19 mouse cellular contexts compared by ENCODE assay signal in genomic region chr14:99699545-99699944, GRCm38 (mm10).
DNase-seq lines count a peak whose midpoint lies in the region; ATAC-seq and TF ChIP-seq lines count a peak whose summit lies in the region.
"Had no signal": no experiment of that assay in that cellular context is flagged by ENCODE, and none has a peak within 500 bp of the region (broad histone marks: within the 10 kb centered on the region; RNA-seq: fewer than 3 reads in every experiment).

No protein-coding gene starts in this region.

- H3K9me3 ChIP-seq in stomach, embryonic 16.5 days (replicated peaks; ENCODE audit: control insufficient read depth, low read length), result no peaks in the 10 kb centered on the region
- H3K9me3 ChIP-seq in stomach, postnatal 0 days (ENCODE audit: control insufficient read depth, low read length), result no peaks in the 10 kb centered on the region
- no peaks in the 10 kb centered on the region for H3K9me3 ChIP-seq in liver, embryonic 11.5 days (ENCODE audit: control insufficient read depth, low read length)

- peak; percentile 62; the same call in 1 of the 2 replicates for ATAC-seq in stomach, embryonic 16.5 days (ENCODE audit: insufficient read depth, low FRiP score)
- peak; percentile 71; the same call in 1 of the 2 replicates for ATAC-seq in stomach, postnatal 0 days (ENCODE audit: low FRiP score, low TSS enrichment)
- no peak for ATAC-seq in liver, embryonic 11.5 days (replicated peaks; ENCODE audit: low FRiP score)
- ATAC-seq: activated CD4-positive, CD25-positive, alpha-beta regulatory T cell, adult 4 months; CD4-positive, CD25-positive, alpha-beta regulatory T cell, adult 4 months; Patski had no signal

- WGBS in stomach, embryonic 16.5 days, result 66% methylated on average over 2 of the region's 2 CpGs
- 67% methylated on average over 2 of the region's 2 CpGs for WGBS in stomach, postnatal 0 days
- WGBS in liver, embryonic 11.5 days, result 58% methylated on average over 2 of the region's 2 CpGs

- no peak for TF ChIP-seq EP300 in stomach, postnatal 0 days (optimal IDR thresholded peaks at IDR 0.05)

- H3K4me3 ChIP-seq in stomach, embryonic 16.5 days (replicated peaks; ENCODE audit: low read length), result no peak overlapping the region
- H3K4me3 ChIP-seq in stomach, postnatal 0 days (ENCODE audit: low read depth, low read length), result no peak overlapping the region
- no peak overlapping the region for H3K4me3 ChIP-seq in liver, embryonic 11.5 days (ENCODE audit: low read depth, low read length)

- TF ChIP-seq CTCF in stomach, postnatal 0 days (IDR thresholded peaks at IDR 0.05; ENCODE audit: low read depth), result no peak

- no peaks in the 10 kb centered on the region for H3K27me3 ChIP-seq in stomach, embryonic 16.5 days (ENCODE audit: control insufficient read depth, insufficient read depth, low read length)
- H3K27me3 ChIP-seq in stomach, postnatal 0 days (ENCODE audit: control insufficient read depth, insufficient read depth, low read length), result no peaks in the 10 kb centered on the region
- H3K27me3 ChIP-seq in liver, embryonic 11.5 days (replicated peaks; ENCODE audit: control insufficient read depth, insufficient read depth, low read length), result no peaks in the 10 kb centered on the region
- H3K27me3 ChIP-seq: CH12.LX, Patski had no signal

- no peaks in the 10 kb centered on the region for H3K36me3 ChIP-seq in stomach, embryonic 16.5 days (ENCODE audit: control insufficient read depth, insufficient read depth, low read length)
- no peaks in the 10 kb centered on the region for H3K36me3 ChIP-seq in stomach, postnatal 0 days (ENCODE audit: control insufficient read depth, insufficient read depth, low read length)
- no peaks in the 10 kb centered on the region for H3K36me3 ChIP-seq in liver, embryonic 11.5 days (ENCODE audit: control insufficient read depth, insufficient read depth, low read length)
- H3K36me3 ChIP-seq: G1E had no signal

- DNase-seq in stomach, postnatal 0 days (ENCODE audit: low spot score), result peak; percentile 23
- DNase-seq in gastrocnemius, adult 8-10 months (ENCODE audit: low spot score in 2 of 2), result no peak
- DNase-seq in liver, embryonic 11.5 days (ENCODE audit: low spot score), result no peak
- DNase-seq: adrenal gland, adult 2 months; adrenal gland, adult 8-10 months; adrenal gland, postnatal 10 days; adrenal gland, postnatal 14 days; adrenal gland, postnatal 25 days; adrenal gland, postnatal 36 days; B cell, adult 2 months; cerebellum, adult 11 months; cerebellum, adult 11-12 months; cerebellum, adult 18-20 months had no signal

- no peaks in the 10 kb centered on the region for H3K4me1 ChIP-seq in stomach, embryonic 16.5 days (ENCODE audit: control insufficient read depth, insufficient read depth, low read length)
- H3K4me1 ChIP-seq in stomach, postnatal 0 days (replicated peaks; ENCODE audit: control insufficient read depth, insufficient read depth), result no peaks in the 10 kb centered on the region
- no peaks in the 10 kb centered on the region for H3K4me1 ChIP-seq in liver, embryonic 11.5 days (replicated peaks; ENCODE audit: control insufficient read depth, insufficient read depth, low read length)

- no peak overlapping the region for H3K9ac ChIP-seq in stomach, embryonic 16.5 days (ENCODE audit: low read length)
- H3K9ac ChIP-seq in stomach, postnatal 0 days (ENCODE audit: low read length), result no peak overlapping the region
- no peak overlapping the region for H3K9ac ChIP-seq in liver, embryonic 11.5 days (ENCODE audit: low read depth, low read length)

- H3K4me2 ChIP-seq in stomach, embryonic 16.5 days (ENCODE audit: low read depth, low read length), result no peak overlapping the region
- no peak overlapping the region for H3K4me2 ChIP-seq in stomach, postnatal 0 days (replicated peaks; ENCODE audit: low read depth)
- H3K4me2 ChIP-seq in liver, embryonic 11.5 days, result no peak overlapping the region

- H3K27ac ChIP-seq in stomach, embryonic 16.5 days (ENCODE audit: low read length), result no peak overlapping the region
- no peak overlapping the region for H3K27ac ChIP-seq in stomach, postnatal 0 days (replicated peaks)
- H3K27ac ChIP-seq in liver, embryonic 11.5 days (ENCODE audit: low read depth, low read length), result no peak overlapping the region
